Mouse (Mus musculus) ES-Bruce4 (cell line): ENCODE data around the gene Armc6.

ENCODE experiments used
- CTCF ChIP-seq: IDR thresholded peaks from one replicate; pipeline ENCODE4 v1.8.1; 2011; ENCODE audit warnings: low read depth, low read length
- POLR2A ChIP-seq: IDR thresholded peaks from one replicate; pipeline ENCODE4 v1.8.1; 2011; ENCODE audit warnings: low read length; ENCODE audit not compliant: insufficient read depth

DNA sequence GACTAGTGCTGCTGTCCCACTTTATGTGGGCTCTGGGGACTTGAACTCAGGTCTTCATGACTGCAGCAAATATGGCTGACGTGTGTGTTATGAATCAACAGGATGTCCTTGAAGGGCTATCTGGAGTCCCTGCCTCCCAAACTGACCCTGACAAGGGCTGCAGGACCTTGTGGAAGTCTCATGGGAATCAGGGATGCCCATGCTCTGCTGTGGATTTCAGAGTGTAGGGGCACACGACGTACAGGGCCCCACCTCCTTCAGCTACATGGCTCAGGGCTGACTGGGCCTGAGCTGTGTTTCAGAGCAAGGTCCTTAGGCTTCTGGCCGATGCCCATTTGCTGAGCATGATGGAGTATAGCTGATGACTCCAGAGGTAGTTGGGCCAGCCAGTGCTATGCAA lies 51.1 kb downstream of the Armc6 start:
- TF ChIP-seq POLR2A = no peak
- no peak for TF ChIP-seq CTCF
